ENCODE assay signal across 15 mouse cellular contexts in the genomic region with DNA sequence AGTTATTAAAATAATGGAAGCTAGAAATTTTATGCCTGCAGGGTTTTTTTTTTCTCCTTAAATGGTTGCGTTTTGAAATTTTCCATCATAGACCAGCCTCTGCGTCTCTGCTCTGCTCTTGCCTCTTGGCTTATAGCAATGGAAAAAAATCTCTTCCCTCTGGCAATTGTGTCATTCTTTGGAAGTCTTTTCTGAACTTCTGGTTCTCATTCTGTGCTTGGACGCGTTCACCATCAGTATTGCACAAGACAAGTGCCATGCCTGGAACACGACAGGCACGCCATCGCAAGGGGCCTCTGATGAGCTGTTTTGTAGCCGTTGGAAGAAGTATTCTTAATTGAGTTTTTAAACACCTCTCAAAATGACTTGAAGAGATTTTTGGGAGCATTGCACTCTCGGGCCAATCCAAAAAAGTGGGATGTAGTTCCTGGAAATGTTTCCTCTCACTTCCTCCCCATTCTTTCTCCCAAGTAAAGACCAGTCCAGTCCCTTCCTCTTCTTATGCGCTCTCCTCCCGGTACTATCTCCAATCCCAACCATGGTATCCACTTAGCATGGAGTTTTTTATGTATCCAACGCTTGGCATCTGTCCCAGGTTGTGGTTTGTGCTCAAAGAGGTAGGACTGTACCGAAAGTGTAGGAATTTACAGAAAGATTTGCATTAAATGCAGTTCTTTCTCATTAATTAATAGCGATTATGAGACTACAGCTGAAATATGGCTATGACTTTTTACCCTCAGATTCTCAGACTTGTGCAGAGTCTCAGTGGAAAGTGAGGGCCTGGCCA.
A peak's percentile ranks its signal among the peaks of the same experiment; 100 is the strongest.
DNase-seq lines count a peak whose midpoint lies in the region; ATAC-seq and TF ChIP-seq lines count a peak whose summit lies in the region.
"Had no signal": no experiment of that assay in that cellular context is flagged by ENCODE, and none has a peak within 500 bp of the region (broad histone marks: within the 10 kb centered on the region; RNA-seq: fewer than 3 reads in every experiment).

No protein-coding gene starts in this region.

- no peak for TF ChIP-seq POLR2A in embryonic fibroblast, embryonic 13.5 days (IDR thresholded peaks at IDR 0.05; ENCODE audit: low read depth, low read length)

- no peaks in the 10 kb centered on the region for H3K27me3 ChIP-seq in heart, embryonic 11.5 days (ENCODE audit: control insufficient read depth, insufficient read depth, low read length)
- no peaks in the 10 kb centered on the region for H3K27me3 ChIP-seq in heart, postnatal 0 days (ENCODE audit: control insufficient read depth, insufficient read depth, low read length)
- no peaks in the 10 kb centered on the region for H3K27me3 ChIP-seq in hindbrain, embryonic 12.5 days
- H3K27me3 ChIP-seq: heart, embryonic 13.5 days; limb, embryonic 12.5 days; Patski had no signal

- no peak overlapping the region for H3K4me3 ChIP-seq in heart, embryonic 11.5 days (ENCODE audit: low read depth, low read length)
- no peak overlapping the region for H3K4me3 ChIP-seq in embryonic fibroblast, embryonic 13.5 days (ENCODE audit: insufficient read depth, low read length)
- H3K4me3 ChIP-seq in heart, postnatal 0 days (ENCODE audit: low read depth, low read length): no peak overlapping the region
- no peak overlapping the region for H3K4me3 ChIP-seq in hindbrain, embryonic 12.5 days
- H3K4me3 ChIP-seq: heart, embryonic 13.5 days; limb, embryonic 12.5 days; myocyte had no signal

- H3K36me3 ChIP-seq in heart, embryonic 11.5 days (ENCODE audit: control insufficient read depth, insufficient read depth, low read length): no peaks in the 10 kb centered on the region
- H3K36me3 ChIP-seq in heart, postnatal 0 days (replicated peaks; ENCODE audit: control insufficient read depth, insufficient read depth, low read length): no peaks in the 10 kb centered on the region
- H3K36me3 ChIP-seq in hindbrain, embryonic 12.5 days: no peaks in the 10 kb centered on the region
- H3K36me3 ChIP-seq: heart, embryonic 13.5 days; limb, embryonic 12.5 days had no signal

- no peak for ATAC-seq in heart, embryonic 11.5 days (replicated peaks; ENCODE audit: insufficient number of reproducible peaks, low FRiP score, low TSS enrichment)
- ATAC-seq in heart, postnatal 0 days (ENCODE audit: insufficient read depth, low read depth): no peak; the same call in 1 of the 2 replicates
- no peak for ATAC-seq in cerebellum, adult (ENCODE audit: insufficient number of reproducible peaks, low FRiP score, low TSS enrichment)
- ATAC-seq in hindbrain, embryonic 12.5 days (ENCODE audit: low FRiP score): no peak
- ATAC-seq: CD4-positive, CD25-positive, alpha-beta regulatory T cell, adult 4 months; Patski had no signal

- no peaks in the 10 kb centered on the region for H3K9me3 ChIP-seq in heart, embryonic 11.5 days (replicated peaks; ENCODE audit: control insufficient read depth, low read length)
- no peaks in the 10 kb centered on the region for H3K9me3 ChIP-seq in heart, postnatal 0 days (replicated peaks; ENCODE audit: control insufficient read depth, low read length)
- H3K9me3 ChIP-seq in hindbrain, embryonic 12.5 days (replicated peaks): no peaks in the 10 kb centered on the region
- H3K9me3 ChIP-seq: heart, embryonic 13.5 days; limb, embryonic 12.5 days had no signal

- no peak overlapping the region for H3K27ac ChIP-seq in heart, embryonic 11.5 days (ENCODE audit: low read depth, low read length)
- H3K27ac ChIP-seq in embryonic fibroblast, embryonic 13.5 days (ENCODE audit: insufficient read depth, low read length): peak overlapping the region; percentile 97
- H3K27ac ChIP-seq in heart, postnatal 0 days (ENCODE audit: low read depth): peak overlapping the region; percentile 23; the same call in 1 of the 2 replicates
- H3K27ac ChIP-seq in hindbrain, embryonic 12.5 days: no peak overlapping the region
- H3K27ac ChIP-seq: heart, embryonic 13.5 days; limb, embryonic 12.5 days had no signal

- no peak for TF ChIP-seq EP300 in heart, postnatal 0 days (IDR thresholded peaks at IDR 0.05; ENCODE audit: low read depth)

- no peak overlapping the region for H3K4me2 ChIP-seq in heart, embryonic 11.5 days
- H3K4me2 ChIP-seq in heart, postnatal 0 days (ENCODE audit: low read depth, low read length): no peak overlapping the region
- no peak overlapping the region for H3K4me2 ChIP-seq in hindbrain, embryonic 12.5 days (replicated peaks)
- H3K4me2 ChIP-seq: heart, embryonic 13.5 days; limb, embryonic 12.5 days had no signal

- H3K9ac ChIP-seq in heart, embryonic 11.5 days (ENCODE audit: low read depth, low read length): no peak overlapping the region
- no peak overlapping the region for H3K9ac ChIP-seq in heart, postnatal 0 days (replicated peaks; ENCODE audit: low read depth, low read length)
- no peak overlapping the region for H3K9ac ChIP-seq in hindbrain, embryonic 12.5 days
- H3K9ac ChIP-seq: heart, embryonic 13.5 days; limb, embryonic 12.5 days had no signal

- peak; percentile 98 for DNase-seq in heart, adult 11 months
- no peak for DNase-seq in heart, postnatal 0 days (ENCODE audit: low spot score)
- DNase-seq in lung, postnatal 36 days: peak; percentile 74
- no peak for DNase-seq in T-cell, adult 2 months (ENCODE audit: low spot score)
- DNase-seq: cerebellum, postnatal 25 days; kidney, adult 11 months had no signal

- H3K4me1 ChIP-seq in heart, embryonic 11.5 days (ENCODE audit: control insufficient read depth, insufficient read depth, low read length): no peaks in the 10 kb centered on the region
- peaks cover 3% of the 10 kb centered on the region; the same call in 1 of the 2 replicates for H3K4me1 ChIP-seq in embryonic fibroblast, embryonic 13.5 days (ENCODE audit: control insufficient read depth, insufficient read depth, low read length)
- H3K4me1 ChIP-seq in heart, postnatal 0 days (ENCODE audit: control insufficient read depth, insufficient read depth): no peaks in the 10 kb centered on the region
- H3K4me1 ChIP-seq in hindbrain, embryonic 12.5 days: no peaks in the 10 kb centered on the region
- H3K4me1 ChIP-seq: heart, embryonic 13.5 days; limb, embryonic 12.5 days had no signal

- WGBS in heart, embryonic 11.5 days (ENCODE audit: insufficient replicate concordance): 86% methylated on average over 14 of the region's 14 CpGs
- 81% methylated on average over 14 of the region's 14 CpGs for WGBS in heart, postnatal 0 days
- WGBS in hindbrain, embryonic 12.5 days: 94% methylated on average over 14 of the region's 14 CpGs

- no peak for TF ChIP-seq CTCF in embryonic fibroblast, embryonic 13.5 days (IDR thresholded peaks at IDR 0.05; ENCODE audit: borderline replicate concordance, insufficient read depth, low read length)
- TF ChIP-seq CTCF in heart, postnatal 0 days (IDR thresholded peaks at IDR 0.05; ENCODE audit: low read depth): no peak

Comparison
In these comparisons a context has a peak if more than half of its experiments do, and no peak if none do; other contexts are left out.
1. DNase-seq: peak in heart, adult 11 months (single experiment) and lung, postnatal 36 days (single experiment); none in heart, postnatal 0 days (single experiment) and T-cell, adult 2 months (single experiment).
2. H3K27ac ChIP-seq: peak in embryonic fibroblast, embryonic 13.5 days (single experiment) and heart, postnatal 0 days (single experiment); none in heart, embryonic 11.5 days (single experiment) and hindbrain, embryonic 12.5 days (single experiment).